In the genomic region with DNA sequence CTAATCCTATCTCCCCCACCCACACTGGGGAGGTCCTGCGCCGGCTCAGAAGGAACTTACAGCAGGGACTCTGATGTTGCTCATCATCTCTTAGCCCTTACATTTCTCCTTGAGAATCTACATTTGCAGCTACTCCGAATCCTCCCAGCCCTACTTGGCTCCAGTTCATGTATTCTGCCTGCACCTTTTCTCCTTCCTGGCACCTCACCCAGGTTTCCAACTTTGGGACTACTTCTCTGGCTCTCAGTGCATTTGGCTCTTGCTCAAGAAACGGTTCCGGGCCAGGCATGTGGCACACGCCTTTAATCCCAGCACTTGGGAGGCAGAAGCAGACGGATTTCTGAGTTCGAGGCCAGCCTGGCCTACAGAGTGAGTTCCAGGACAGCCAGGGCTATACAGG, we compare ENCODE assay signal across 11 mouse cellular contexts.
"Had no signal": no experiment of that assay in that cellular context is flagged by ENCODE, and none has a peak within 500 bp of the region (broad histone marks: within the 10 kb centered on the region; RNA-seq: fewer than 3 reads in every experiment).

No protein-coding gene starts in this region.

- H3K4me3 ChIP-seq: limb, embryonic 13.5 days; midbrain, embryonic 12.5 days; neural tube, embryonic 13.5 days had no signal

- H3K36me3 ChIP-seq: limb, embryonic 13.5 days; midbrain, embryonic 12.5 days had no signal

- H3K4me1 ChIP-seq: midbrain, embryonic 12.5 days had no signal

- H3K27me3 ChIP-seq: limb, embryonic 13.5 days; midbrain, embryonic 12.5 days; neural tube, embryonic 13.5 days had no signal

- DNase-seq: kidney, postnatal 10 days; left cerebral cortex, postnatal 4 days; lung, adult 18-20 months; lung, postnatal 10 days; lung, postnatal 4 days; right cerebral cortex, postnatal 25 days; thymus, postnatal 4 days had no signal

- H3K27ac ChIP-seq: limb, embryonic 13.5 days; liver, embryonic 14.5 days; midbrain, embryonic 12.5 days; neural tube, embryonic 13.5 days had no signal
